Mouse (Mus musculus): Measurements from ENCODE around the gene Tmem150c.

The Tmem150c gene

DNA sequence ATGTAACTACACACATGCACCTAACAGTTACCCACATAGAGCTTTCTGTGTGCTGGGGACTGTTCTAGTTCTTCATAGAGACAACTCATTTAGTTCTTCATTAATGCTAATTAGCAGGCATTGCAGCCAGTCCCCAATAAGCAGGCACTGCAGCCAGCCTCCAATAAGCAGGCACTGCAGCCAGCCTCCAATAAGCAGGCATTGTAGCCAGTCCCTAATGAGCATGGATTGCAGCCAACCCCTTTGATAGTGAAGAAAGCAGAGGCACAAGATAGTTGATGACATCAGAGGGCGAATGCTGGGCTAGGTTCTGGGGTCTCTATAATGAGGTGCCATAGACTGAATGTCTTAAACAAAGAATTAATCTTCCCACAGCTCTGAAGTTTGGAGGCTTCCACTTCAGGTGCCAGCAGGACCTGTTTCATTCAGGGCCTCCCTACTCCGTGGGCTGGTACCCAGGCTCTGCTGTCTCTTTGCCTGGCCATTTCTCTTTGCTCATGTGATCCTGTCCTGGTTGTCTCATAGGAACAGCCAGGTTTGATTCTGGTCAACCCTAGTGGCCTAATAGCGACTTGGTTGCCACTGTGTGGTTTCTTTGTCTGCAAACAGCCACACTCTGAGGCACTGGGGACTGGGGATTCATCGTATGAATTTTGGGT, 18.6 kb upstream of the Tmem150c start:
- H3K9me3 ChIP-seq (ENCODE audit: low read length): no peaks in the 10 kb centered on the region
- H3K27me3 ChIP-seq (ENCODE audit: insufficient read depth, low read length): peaks cover 5% of the 10 kb centered on the region; the same call in 1 of the 2 replicates
- TF ChIP-seq CTCF (conservative IDR thresholded peaks at IDR 0.05; ENCODE audit: low read length) (no peak), POU5F1 (IDR thresholded peaks at IDR 0.05; ENCODE audit: borderline replicate concordance, low read length) (no peak), NANOG (IDR thresholded peaks at IDR 0.05; ENCODE audit: borderline replicate concordance, low read length) (no peak)
- no peaks in the 10 kb centered on the region for H3K36me3 ChIP-seq (ENCODE audit: insufficient read depth, low read length)
- no peaks in the 10 kb centered on the region for H3K4me1 ChIP-seq (replicated peaks; ENCODE audit: low read depth, low read length)
- no peak overlapping the region for H3K4me3 ChIP-seq (replicated peaks; ENCODE audit: low read length)

GRCm38 (mm10) chr5:100177547-100177946, 17.9 kb upstream of the Tmem150c start:
- no peak for TF ChIP-seq NANOG (IDR thresholded peaks at IDR 0.05; ENCODE audit: borderline replicate concordance, low read length)
- no peak for TF ChIP-seq CTCF (conservative IDR thresholded peaks at IDR 0.05; ENCODE audit: low read length)
- no peaks in the 10 kb centered on the region for H3K36me3 ChIP-seq (ENCODE audit: insufficient read depth, low read length)

GRCm38 (mm10) chr5:100176096-100176495, 16.5 kb upstream of the Tmem150c start:
- TF ChIP-seq CTCF (conservative IDR thresholded peaks at IDR 0.05; ENCODE audit: low read length): no peak
- no peak for TF ChIP-seq NANOG (IDR thresholded peaks at IDR 0.05; ENCODE audit: borderline replicate concordance, low read length)
- no peak for TF ChIP-seq POU5F1 (IDR thresholded peaks at IDR 0.05; ENCODE audit: borderline replicate concordance, low read length)
- no peak overlapping the region for H3K4me3 ChIP-seq (replicated peaks; ENCODE audit: low read length)
- no peaks in the 10 kb centered on the region; the same call in 1 of the 2 replicates for H3K4me1 ChIP-seq (replicated peaks; ENCODE audit: low read depth, low read length)
- H3K36me3 ChIP-seq (ENCODE audit: insufficient read depth, low read length): no peaks in the 10 kb centered on the region
- no peaks in the 10 kb centered on the region for H3K27me3 ChIP-seq (ENCODE audit: insufficient read depth, low read length)
- no peaks in the 10 kb centered on the region for H3K9me3 ChIP-seq (ENCODE audit: low read length)

More at GRCm38 (mm10) chr5:100177547-100177946, 17.9 kb upstream of the Tmem150c start:
- Histone ChIP-seq H3K9me3 (ENCODE audit: low read length) (no peaks in the 10 kb centered on the region), H3K4me3 (replicated peaks; ENCODE audit: low read length) (no peak overlapping the region), H3K4me1 (replicated peaks; ENCODE audit: low read depth, low read length) (no peaks in the 10 kb centered on the region), H3K27me3 (ENCODE audit: insufficient read depth, low read length) (peaks cover 5% of the 10 kb centered on the region; the same call in 1 of the 2 replicates)

- Histone ChIP-seq H3K4me1 (replicated peaks; ENCODE audit: low read depth, low read length) (no peaks in the 10 kb centered on the region; the same call in 1 of the 2 replicates), H3K27me3 (ENCODE audit: insufficient read depth, low read length) (no peaks in the 10 kb centered on the region), H3K36me3 (ENCODE audit: insufficient read depth, low read length) (no peaks in the 10 kb centered on the region), H3K4me3 (replicated peaks; ENCODE audit: low read length) (no peak overlapping the region), H3K9me3 (ENCODE audit: low read length) (no peaks in the 10 kb centered on the region)
- no peak for TF ChIP-seq POU5F1 (IDR thresholded peaks at IDR 0.05; ENCODE audit: borderline replicate concordance, low read length)
- TF ChIP-seq CTCF (conservative IDR thresholded peaks at IDR 0.05; ENCODE audit: low read length): no peak
- TF ChIP-seq NANOG (IDR thresholded peaks at IDR 0.05; ENCODE audit: borderline replicate concordance, low read length): no peak
These were observed 16.0 kb upstream of the Tmem150c start for GRCm38 (mm10) chr5:100175582-100175981.

DNA sequence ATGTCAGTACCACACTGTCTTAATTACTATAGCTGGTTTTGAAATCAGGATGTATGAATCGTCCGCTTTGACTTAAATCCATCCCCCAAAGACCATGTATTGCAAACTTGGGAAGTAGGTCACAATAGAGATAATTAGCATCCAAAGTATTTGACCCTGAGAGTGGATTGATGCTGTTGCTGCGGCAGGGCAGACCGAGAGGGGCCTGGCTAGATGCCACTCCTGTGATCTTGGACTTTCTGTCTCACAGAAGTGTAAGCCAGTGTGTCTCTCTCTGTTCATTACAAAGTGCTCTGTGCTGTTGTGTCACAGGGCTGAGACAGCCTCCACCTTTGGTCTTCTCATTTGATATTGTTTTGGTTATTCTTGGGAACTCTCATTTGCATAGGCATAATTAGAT, 12.5 kb upstream of the Tmem150c start:
- no peaks in the 10 kb centered on the region; the same call in 1 of the 2 replicates for H3K4me1 ChIP-seq (replicated peaks; ENCODE audit: low read depth, low read length)

GRCm38 (mm10) chr5:100166591-100167491, 7.2 kb upstream of the Tmem150c start:
- Histone ChIP-seq H3K4me1 (replicated peaks; ENCODE audit: low read depth, low read length) (no peaks in the 10 kb centered on the region; the same call in 1 of the 2 replicates), H3K36me3 (ENCODE audit: insufficient read depth, low read length) (no peaks in the 10 kb centered on the region), H3K4me3 (replicated peaks; ENCODE audit: low read length) (no peak overlapping the region), H3K9me3 (ENCODE audit: low read length) (no peaks in the 10 kb centered on the region), H3K27me3 (ENCODE audit: insufficient read depth, low read length) (peaks cover 17% of the 10 kb centered on the region)
- no peak for TF ChIP-seq NANOG (IDR thresholded peaks at IDR 0.05; ENCODE audit: borderline replicate concordance, low read length)
- TF ChIP-seq CTCF (conservative IDR thresholded peaks at IDR 0.05; ENCODE audit: low read length): peak; percentile 54

More for the DNA sequence above, 12.5 kb upstream of the Tmem150c start:
- Histone ChIP-seq H3K4me3 (replicated peaks; ENCODE audit: low read length) (no peak overlapping the region), H3K9me3 (ENCODE audit: low read length) (no peaks in the 10 kb centered on the region), H3K36me3 (ENCODE audit: insufficient read depth, low read length) (no peaks in the 10 kb centered on the region), H3K27me3 (ENCODE audit: insufficient read depth, low read length) (no peaks in the 10 kb centered on the region)
- TF ChIP-seq CTCF (conservative IDR thresholded peaks at IDR 0.05; ENCODE audit: low read length): no peak
- TF ChIP-seq NANOG (IDR thresholded peaks at IDR 0.05; ENCODE audit: borderline replicate concordance, low read length): no peak
- TF ChIP-seq POU5F1 (IDR thresholded peaks at IDR 0.05; ENCODE audit: borderline replicate concordance, low read length): no peak

GRCm38 (mm10) chr5:100163368-100163767, 3.8 kb upstream of the Tmem150c start:
- no peaks in the 10 kb centered on the region for H3K36me3 ChIP-seq (ENCODE audit: insufficient read depth, low read length)
- H3K27me3 ChIP-seq (ENCODE audit: insufficient read depth, low read length): peaks cover 48% of the 10 kb centered on the region
- no peaks in the 10 kb centered on the region for H3K9me3 ChIP-seq (ENCODE audit: low read length)
- no peak for TF ChIP-seq POU5F1 (IDR thresholded peaks at IDR 0.05; ENCODE audit: borderline replicate concordance, low read length)
- no peak for TF ChIP-seq NANOG (IDR thresholded peaks at IDR 0.05; ENCODE audit: borderline replicate concordance, low read length)
- no peak for TF ChIP-seq CTCF (conservative IDR thresholded peaks at IDR 0.05; ENCODE audit: low read length)
- H3K4me3 ChIP-seq (replicated peaks; ENCODE audit: low read length): no peak overlapping the region
- H3K4me1 ChIP-seq (replicated peaks; ENCODE audit: low read depth, low read length): peaks cover 17% of the 10 kb centered on the region

- H3K36me3 ChIP-seq (ENCODE audit: insufficient read depth, low read length): no peaks in the 10 kb centered on the region
- H3K27me3 ChIP-seq (ENCODE audit: insufficient read depth, low read length): peaks cover 53% of the 10 kb centered on the region
- H3K4me1 ChIP-seq (replicated peaks; ENCODE audit: low read depth, low read length): peaks cover 21% of the 10 kb centered on the region
- no peak for TF ChIP-seq NANOG (IDR thresholded peaks at IDR 0.05; ENCODE audit: borderline replicate concordance, low read length)
- no peak for TF ChIP-seq CTCF (conservative IDR thresholded peaks at IDR 0.05; ENCODE audit: low read length)
- TF ChIP-seq POU5F1 (IDR thresholded peaks at IDR 0.05; ENCODE audit: borderline replicate concordance, low read length): no peak
- H3K9me3 ChIP-seq (ENCODE audit: low read length): no peaks in the 10 kb centered on the region
- H3K4me3 ChIP-seq (replicated peaks; ENCODE audit: low read length): no peak overlapping the region
These were observed 3.2 kb upstream of the Tmem150c start for GRCm38 (mm10) chr5:100162857-100163256.
